Mouse (Mus musculus) small intestine, adult 2 months (tissue): ENCODE data around the gene Fhdc1.

Experiments used
- CTCF ChIP-seq: fragments of 200-500 bp; IDR thresholded peaks from 2 replicates; pipeline ENCODE4 v1.5.1; 2012; ENCODE audit warnings: low read depth, mild to moderate bottlenecking, control low read depth, inconsistent platforms, low read length, moderate library complexity, mixed read lengths; ENCODE audit not compliant: insufficient replicate concordance, insufficient read length; ENCODE audit errors: extremely low read depth
- POLR2A ChIP-seq: fragments of 200-500 bp; IDR thresholded peaks from 2 replicates; pipeline ENCODE4 v1.6.1; 2012; ENCODE audit warnings: low read depth, mild to moderate bottlenecking, control low read depth, inconsistent platforms, low read length, moderate library complexity

DNA sequence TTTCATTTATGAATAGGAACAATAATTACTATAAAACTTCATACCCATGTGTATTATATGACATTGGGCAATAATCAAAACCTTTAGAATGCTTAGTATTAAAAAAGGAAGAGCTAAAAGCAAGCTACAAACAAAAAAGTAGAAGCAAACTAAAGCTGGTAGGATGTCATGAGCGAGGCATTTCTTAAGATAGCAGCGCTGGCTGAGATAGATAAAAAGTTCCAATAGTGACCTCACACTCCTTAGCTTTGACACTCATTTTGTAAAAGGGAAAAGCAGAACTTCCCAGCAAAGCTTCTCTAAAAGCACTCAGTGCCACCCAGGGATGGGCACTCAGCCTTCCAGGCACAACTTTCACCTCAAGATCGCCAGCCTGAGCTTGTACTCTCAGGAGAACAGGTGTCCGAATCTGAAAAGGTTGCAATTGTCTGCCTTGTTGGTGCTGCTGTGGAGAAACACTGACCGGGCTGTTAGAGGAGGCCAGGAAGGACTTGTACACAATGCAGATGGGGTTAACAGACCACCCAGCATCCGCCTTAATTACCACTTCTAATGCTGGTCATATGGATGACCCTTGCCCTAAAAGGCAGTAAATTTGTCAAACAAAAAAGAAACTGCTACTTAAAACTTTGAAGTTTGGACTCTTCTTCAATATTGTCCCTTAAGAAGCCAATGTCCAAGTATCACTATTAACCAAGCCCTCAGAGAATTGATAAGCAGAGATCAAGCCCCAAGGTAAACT, 32.7 kb upstream of the Fhdc1 start:
- TF ChIP-seq POLR2A (no peak), CTCF (no peak)
